Mouse (Mus musculus): Measurements from ENCODE around the gene Atp2a2.

Atp2a2 gene

DNA sequence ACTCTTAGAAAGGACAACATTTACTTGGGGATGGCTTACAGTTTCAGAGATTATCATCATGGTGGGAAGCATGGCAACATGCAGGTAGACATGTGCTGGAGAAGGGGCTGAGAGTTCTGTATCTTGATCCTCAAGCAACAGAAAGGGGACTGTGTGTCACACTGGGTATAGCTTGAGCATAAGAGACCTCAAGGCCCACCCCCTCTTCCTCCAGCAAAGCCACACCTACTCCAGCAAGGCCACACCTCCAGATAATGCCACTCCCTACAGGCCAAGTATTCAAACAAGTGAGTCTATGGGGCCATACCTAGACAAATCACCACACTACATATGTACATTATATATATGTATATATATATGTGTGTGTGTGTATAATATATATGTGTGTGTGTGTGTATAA is 5.4 kb upstream of the Atp2a2 start:
- TF ChIP-seq CTCF (conservative IDR thresholded peaks at IDR 0.05; ENCODE audit: low read length), result no peak
- TF ChIP-seq NANOG (IDR thresholded peaks at IDR 0.05; ENCODE audit: borderline replicate concordance, low read length), result no peak
- no peak for TF ChIP-seq POU5F1 (IDR thresholded peaks at IDR 0.05; ENCODE audit: borderline replicate concordance, low read length)
- H3K4me1 ChIP-seq (replicated peaks; ENCODE audit: low read depth, low read length), result peaks cover 73% of the 10 kb centered on the region
- no peak overlapping the region for H3K4me3 ChIP-seq (replicated peaks; ENCODE audit: low read length)
- H3K36me3 ChIP-seq (ENCODE audit: insufficient read depth, low read length), result no peaks in the 10 kb centered on the region
- peaks cover 9% of the 10 kb centered on the region for H3K9me3 ChIP-seq (ENCODE audit: low read length)
- no peaks in the 10 kb centered on the region for H3K27me3 ChIP-seq (ENCODE audit: insufficient read depth, low read length)

DNA sequence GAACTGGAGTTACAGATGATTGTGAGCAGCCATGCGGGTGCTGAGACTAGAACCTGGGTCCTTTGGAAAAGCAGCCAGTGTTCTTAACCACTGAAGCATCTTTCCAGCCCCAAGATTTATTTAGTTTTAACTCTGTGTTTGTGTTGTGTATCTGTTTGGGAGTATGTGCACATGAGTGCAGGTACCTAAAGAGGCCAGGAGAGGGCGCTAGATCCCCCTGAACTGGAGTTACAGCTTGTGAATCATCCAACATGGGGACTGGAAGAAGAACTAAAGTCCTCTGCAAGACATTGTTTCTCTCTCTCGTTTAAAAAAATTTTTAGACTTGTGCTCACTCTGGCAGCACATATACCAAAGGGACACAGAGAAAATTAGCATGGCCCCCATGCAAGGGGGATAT is 4.4 kb upstream of the Atp2a2 start:
- Histone ChIP-seq H3K9me3 (ENCODE audit: low read length) (peaks cover 9% of the 10 kb centered on the region), H3K27me3 (ENCODE audit: insufficient read depth, low read length) (no peaks in the 10 kb centered on the region)
- TF ChIP-seq CTCF (conservative IDR thresholded peaks at IDR 0.05; ENCODE audit: low read length) (peak; percentile 65), POU5F1 (IDR thresholded peaks at IDR 0.05; ENCODE audit: borderline replicate concordance, low read length) (no peak)

DNA sequence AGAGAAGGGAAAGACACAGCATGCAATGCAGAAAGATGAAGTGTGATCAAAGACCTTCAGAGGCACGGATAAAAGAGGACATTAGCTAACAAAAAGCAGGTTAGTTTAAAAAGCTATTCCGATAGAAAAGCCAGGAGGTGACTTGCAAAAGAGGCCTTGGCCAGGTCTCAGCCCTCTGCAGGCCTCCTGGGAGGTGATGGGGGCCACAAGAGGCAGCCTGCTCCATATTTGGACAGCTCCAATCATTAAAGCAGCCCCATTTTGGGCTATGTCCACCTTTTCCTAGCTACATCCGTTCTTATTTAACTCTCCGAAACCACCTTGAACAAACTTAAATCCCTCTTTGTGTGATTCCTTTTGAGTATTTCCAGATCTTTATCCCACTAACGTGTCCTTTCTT is 3.5 kb upstream of the Atp2a2 start:
- Histone ChIP-seq H3K4me1 (replicated peaks; ENCODE audit: low read depth, low read length) (peaks cover 56% of the 10 kb centered on the region), H3K4me3 (replicated peaks; ENCODE audit: low read length) (no peak overlapping the region), H3K36me3 (ENCODE audit: insufficient read depth, low read length) (no peaks in the 10 kb centered on the region), H3K27me3 (ENCODE audit: insufficient read depth, low read length) (no peaks in the 10 kb centered on the region), H3K9me3 (ENCODE audit: low read length) (peaks cover 9% of the 10 kb centered on the region)
- TF ChIP-seq NANOG (IDR thresholded peaks at IDR 0.05; ENCODE audit: borderline replicate concordance, low read length) (no peak), POU5F1 (IDR thresholded peaks at IDR 0.05; ENCODE audit: borderline replicate concordance, low read length) (no peak), CTCF (conservative IDR thresholded peaks at IDR 0.05; ENCODE audit: low read length) (no peak)

More for the DNA sequence above, 4.4 kb upstream of the Atp2a2 start:
- peaks cover 64% of the 10 kb centered on the region for H3K4me1 ChIP-seq (replicated peaks; ENCODE audit: low read depth, low read length)
- H3K4me3 ChIP-seq (replicated peaks; ENCODE audit: low read length), result no peak overlapping the region
- H3K36me3 ChIP-seq (ENCODE audit: insufficient read depth, low read length), result no peaks in the 10 kb centered on the region

DNA sequence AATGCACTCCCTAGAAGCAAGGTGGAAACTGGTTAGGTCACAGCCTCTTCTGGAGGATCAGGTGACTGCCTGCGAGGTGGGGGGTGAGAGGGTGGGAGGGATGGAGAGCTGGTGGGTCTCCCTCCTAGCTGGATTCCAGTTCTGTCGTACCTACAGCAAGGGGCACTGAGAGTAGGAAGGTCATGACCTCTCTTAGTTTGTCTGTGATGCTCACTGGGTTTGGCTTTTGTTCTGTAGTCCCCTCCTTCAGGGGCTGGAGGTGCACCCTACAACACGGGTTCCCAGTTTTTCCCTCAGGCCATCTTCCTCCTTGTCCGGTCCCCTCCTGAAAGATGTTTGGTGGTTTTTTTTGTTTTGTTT is 1.7 kb upstream of the Atp2a2 start:
- Histone ChIP-seq H3K9me3 (ENCODE audit: low read length) (peaks cover 9% of the 10 kb centered on the region), H3K27me3 (ENCODE audit: insufficient read depth, low read length) (no peaks in the 10 kb centered on the region), H3K36me3 (ENCODE audit: insufficient read depth, low read length) (peaks cover 18% of the 10 kb centered on the region), H3K4me1 (replicated peaks; ENCODE audit: low read depth, low read length) (peaks cover 56% of the 10 kb centered on the region), H3K4me3 (replicated peaks; ENCODE audit: low read length) (peak overlapping the region; percentile 91; the same call in 1 of the 2 replicates)
- TF ChIP-seq POU5F1 (IDR thresholded peaks at IDR 0.05; ENCODE audit: borderline replicate concordance, low read length), result no peak
- TF ChIP-seq NANOG (IDR thresholded peaks at IDR 0.05; ENCODE audit: borderline replicate concordance, low read length), result no peak
- TF ChIP-seq CTCF (conservative IDR thresholded peaks at IDR 0.05; ENCODE audit: low read length), result no peak

DNA sequence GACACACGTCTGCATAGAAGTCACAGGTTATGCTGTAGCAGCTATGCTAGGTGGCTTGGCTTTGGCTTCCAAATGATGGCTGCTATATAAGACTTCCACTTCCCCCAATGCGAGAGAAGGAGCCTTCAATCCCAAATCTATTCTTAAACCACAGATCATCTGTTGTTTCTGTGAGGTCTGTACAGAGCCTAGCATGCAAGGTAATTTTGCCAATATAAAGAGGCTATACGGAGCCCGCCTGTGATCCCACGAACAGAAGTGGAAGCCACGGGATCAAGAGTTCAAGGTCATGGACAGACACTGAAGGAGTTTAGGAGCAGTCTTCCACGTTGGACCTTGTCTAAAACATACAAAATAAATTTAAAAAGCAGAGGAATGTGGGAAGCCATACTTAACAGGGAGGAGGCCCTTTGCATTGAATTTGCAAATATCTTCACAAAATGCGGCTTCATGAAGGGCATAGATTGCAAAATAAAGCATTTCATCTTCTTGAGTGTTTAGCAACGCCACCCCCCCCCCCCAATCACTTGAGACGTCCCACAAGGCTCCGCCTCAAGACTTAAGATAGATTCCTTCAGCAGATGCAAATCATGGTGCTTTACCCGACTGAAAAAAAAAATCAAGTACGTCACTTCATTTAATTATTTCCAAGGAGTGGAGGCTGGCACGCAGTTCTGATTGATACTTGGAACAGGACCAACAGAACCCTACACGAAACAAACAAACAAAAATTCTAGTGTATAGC is 1.2 kb upstream of the Atp2a2 start:
- peaks cover 23% of the 10 kb centered on the region for H3K36me3 ChIP-seq (ENCODE audit: insufficient read depth, low read length)
- H3K4me3 ChIP-seq (replicated peaks; ENCODE audit: low read length), result peak overlapping the region; percentile 91
- H3K4me1 ChIP-seq (replicated peaks; ENCODE audit: low read depth, low read length), result peaks cover 59% of the 10 kb centered on the region
- no peaks in the 10 kb centered on the region for H3K27me3 ChIP-seq (ENCODE audit: insufficient read depth, low read length)
- TF ChIP-seq POU5F1 (IDR thresholded peaks at IDR 0.05; ENCODE audit: borderline replicate concordance, low read length) (no peak), CTCF (conservative IDR thresholded peaks at IDR 0.05; ENCODE audit: low read length) (no peak), NANOG (IDR thresholded peaks at IDR 0.05; ENCODE audit: borderline replicate concordance, low read length) (no peak)
- peaks cover 9% of the 10 kb centered on the region for H3K9me3 ChIP-seq (ENCODE audit: low read length)

DNA sequence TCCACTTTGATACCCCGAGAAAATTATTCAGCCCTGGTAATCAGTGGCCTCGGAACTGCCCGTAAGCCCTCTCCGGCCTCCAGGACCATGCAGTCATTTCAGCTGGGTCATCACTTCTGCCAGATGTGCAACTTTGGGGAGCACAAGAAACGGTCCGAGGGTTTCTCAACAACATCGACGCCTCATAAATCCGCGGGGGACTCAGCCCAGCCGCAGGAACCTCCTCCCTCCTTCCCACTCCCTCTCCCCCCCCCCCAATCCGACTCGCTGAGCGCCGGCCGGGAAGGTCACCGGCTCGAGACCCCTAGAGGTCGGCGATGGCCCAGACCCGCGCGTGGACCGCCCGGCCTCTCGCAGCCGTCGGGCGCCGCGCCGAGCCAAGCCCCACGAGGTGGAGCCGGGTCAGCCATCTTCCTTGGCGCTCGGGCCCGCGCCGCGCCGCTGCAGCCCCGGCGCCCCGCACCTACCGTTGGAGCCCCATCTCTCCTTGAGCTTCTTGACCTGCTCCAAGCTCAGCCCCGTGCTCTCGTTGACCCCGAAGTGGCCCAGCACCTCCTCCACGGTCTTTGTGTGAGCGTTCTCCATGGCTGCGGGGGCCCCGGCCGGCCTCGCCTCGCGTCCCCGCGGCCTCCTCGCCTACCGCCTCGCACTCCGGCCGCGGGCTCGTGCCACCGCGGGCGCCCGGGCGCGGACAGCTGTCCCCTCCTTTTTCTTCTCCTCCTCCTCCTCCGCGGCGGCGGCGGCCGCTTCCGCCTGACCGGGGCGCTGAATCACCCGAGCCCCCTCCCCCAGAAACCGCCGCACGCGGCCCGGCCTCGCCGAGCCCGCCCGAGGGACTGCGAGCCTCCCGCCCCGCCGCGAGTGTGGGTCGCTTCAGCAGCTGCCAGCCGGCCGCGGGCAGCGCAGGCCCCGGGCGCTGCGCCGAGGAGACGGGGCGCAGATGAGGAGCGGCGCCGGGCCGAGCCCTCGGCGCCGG is 636 bp downstream of the Atp2a2 start:
- Histone ChIP-seq H3K4me1 (replicated peaks; ENCODE audit: low read depth, low read length) (peaks cover 75% of the 10 kb centered on the region), H3K4me3 (replicated peaks; ENCODE audit: low read length) (peak overlapping the region; percentile 91), H3K36me3 (ENCODE audit: insufficient read depth, low read length) (peaks cover 41% of the 10 kb centered on the region), H3K27me3 (ENCODE audit: insufficient read depth, low read length) (no peaks in the 10 kb centered on the region), H3K9me3 (ENCODE audit: low read length) (peaks cover 2% of the 10 kb centered on the region)
- TF ChIP-seq NANOG (IDR thresholded peaks at IDR 0.05; ENCODE audit: borderline replicate concordance, low read length) (no peak), CTCF (conservative IDR thresholded peaks at IDR 0.05; ENCODE audit: low read length) (no peak), POU5F1 (IDR thresholded peaks at IDR 0.05; ENCODE audit: borderline replicate concordance, low read length) (no peak)

DNA sequence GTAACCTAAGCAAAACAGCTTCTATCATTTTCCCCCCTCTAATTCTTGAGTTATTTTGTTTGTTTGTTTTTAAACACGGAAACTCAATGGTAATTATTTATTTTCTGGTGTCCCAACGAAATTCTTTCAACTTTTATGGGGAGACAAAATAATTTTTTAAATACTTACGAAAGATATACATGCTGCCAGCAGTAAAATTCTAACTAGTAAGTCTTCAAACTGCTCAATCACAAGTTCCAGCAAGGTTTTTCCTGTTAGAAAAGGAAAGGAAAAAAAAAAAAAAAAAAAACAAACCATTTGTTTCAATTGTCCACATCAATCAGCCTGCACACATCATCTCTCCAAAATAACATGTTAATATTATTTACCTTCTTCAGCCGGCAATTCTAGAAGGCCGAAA is 1.5 kb downstream of the Atp2a2 start:
- H3K4me3 ChIP-seq (replicated peaks; ENCODE audit: low read length), result peak overlapping the region; percentile 91
- H3K4me1 ChIP-seq (replicated peaks; ENCODE audit: low read depth, low read length), result peaks cover 76% of the 10 kb centered on the region
- no peaks in the 10 kb centered on the region for H3K27me3 ChIP-seq (ENCODE audit: insufficient read depth, low read length)
- H3K9me3 ChIP-seq (ENCODE audit: low read length), result no peaks in the 10 kb centered on the region
- H3K36me3 ChIP-seq (ENCODE audit: insufficient read depth, low read length), result peaks cover 50% of the 10 kb centered on the region
- TF ChIP-seq NANOG (IDR thresholded peaks at IDR 0.05; ENCODE audit: borderline replicate concordance, low read length) (no peak), POU5F1 (IDR thresholded peaks at IDR 0.05; ENCODE audit: borderline replicate concordance, low read length) (no peak), CTCF (conservative IDR thresholded peaks at IDR 0.05; ENCODE audit: low read length) (no peak)

DNA sequence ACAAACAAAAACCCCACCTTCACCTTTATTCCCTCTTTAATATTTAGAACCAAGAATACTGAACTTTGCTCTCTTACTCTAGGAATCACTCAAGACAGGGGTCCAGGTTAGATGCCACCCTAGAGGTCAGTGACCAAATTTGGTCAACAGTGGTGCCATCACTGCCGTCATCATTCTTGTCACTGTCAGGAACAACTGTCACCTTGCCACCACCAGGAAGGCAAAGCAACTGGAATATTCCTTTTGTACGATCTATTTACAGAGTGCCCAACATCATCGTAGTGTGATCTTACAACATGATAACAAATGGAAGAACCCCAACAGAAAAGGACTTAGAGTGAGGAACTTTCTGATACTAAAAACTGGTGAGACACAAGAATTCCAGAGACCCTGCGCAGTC is 1.9 kb downstream of the Atp2a2 start:
- peaks cover 54% of the 10 kb centered on the region for H3K36me3 ChIP-seq (ENCODE audit: insufficient read depth, low read length)
- no peaks in the 10 kb centered on the region for H3K9me3 ChIP-seq (ENCODE audit: low read length)
- TF ChIP-seq POU5F1 (IDR thresholded peaks at IDR 0.05; ENCODE audit: borderline replicate concordance, low read length), result no peak
- no peak for TF ChIP-seq NANOG (IDR thresholded peaks at IDR 0.05; ENCODE audit: borderline replicate concordance, low read length)
- no peak for TF ChIP-seq CTCF (conservative IDR thresholded peaks at IDR 0.05; ENCODE audit: low read length)
- H3K27me3 ChIP-seq (ENCODE audit: insufficient read depth, low read length), result no peaks in the 10 kb centered on the region
- H3K4me3 ChIP-seq (replicated peaks; ENCODE audit: low read length), result peak overlapping the region; percentile 91
- H3K4me1 ChIP-seq (replicated peaks; ENCODE audit: low read depth, low read length), result peaks cover 74% of the 10 kb centered on the region

All from E14TG2a.4 (cell line).